Mouse (Mus musculus) bone marrow macrophage, adult 2 months (primary cell): Measurements from ENCODE around the gene Tmem50b. TPM values are rescaled to one million over a fixed set of nuclear protein-coding genes. Genes with fewer than 3 reads are reported as not detected.

Experiments used
- H3K27ac ChIP-seq: 2 replicates; pipeline ENCODE4 v1.5.1; 2012; ENCODE audit warnings: low read depth, low read length; ENCODE audit not compliant: insufficient read depth
- H3K4me1 ChIP-seq: 2 replicates; pipeline ENCODE4 v1.6.1; 2012; ENCODE audit warnings: low read length; ENCODE audit not compliant: control insufficient read depth, insufficient read depth
- H3K4me3 ChIP-seq: 2 replicates; pipeline ENCODE4 v1.5.1; 2012; ENCODE audit warnings: mild to moderate bottlenecking, low read length, moderate library complexity; ENCODE audit not compliant: insufficient read depth
- CTCF ChIP-seq: IDR thresholded peaks from 2 replicates; pipeline ENCODE4 v1.5.1; 2012; ENCODE audit warnings: low read depth, mild to moderate bottlenecking, low read length, moderate library complexity
- POLR2A ChIP-seq: IDR thresholded peaks from 2 replicates; pipeline ENCODE4 v1.6.1; 2012; ENCODE audit warnings: mild to moderate bottlenecking, low read depth, low read length, borderline replicate concordance
- polyA plus RNA-seq: library from polyadenylated mRNA; stranded (reverse); fragments of >200 nt; gene quantifications from 2 replicates; pipeline ENCODE4 v1.2.4, GENCODE M21; 2012; ENCODE audit not compliant: missing spikeins, insufficient read depth, insufficient read length

Tmem50b gene
- polyA plus RNA-seq, 1 experiment, result 80.3 TPM

- no peak for TF ChIP-seq POLR2A
- TF ChIP-seq CTCF, result no peak
- no peak overlapping the region for H3K27ac ChIP-seq
- H3K4me3 ChIP-seq, result no peak overlapping the region
- H3K4me1 ChIP-seq, result peaks cover 6% of the 10 kb centered on the region
Measured at GRCm38 (mm10) chr16:91595076-91595475, 2.5 kb downstream of the Tmem50b start.

- no peak overlapping the region for H3K4me3 ChIP-seq
- H3K27ac ChIP-seq, result no peak overlapping the region
- TF ChIP-seq CTCF, result no peak
- no peak for TF ChIP-seq POLR2A
- H3K4me1 ChIP-seq, result peaks cover 11% of the 10 kb centered on the region
Measured at GRCm38 (mm10) chr16:91593262-91593661, 4.3 kb downstream of the Tmem50b start.

GRCm38 (mm10) chr16:91592162-91592561 is 5.4 kb downstream of the Tmem50b start:
- peaks cover 13% of the 10 kb centered on the region for H3K4me1 ChIP-seq
- no peak overlapping the region for H3K27ac ChIP-seq
- H3K4me3 ChIP-seq, result no peak overlapping the region
- TF ChIP-seq POLR2A, result no peak
- no peak for TF ChIP-seq CTCF

GRCm38 (mm10) chr16:91588703-91589102 is 8.9 kb downstream of the Tmem50b start:
- Histone ChIP-seq H3K4me3 (no peak overlapping the region), H3K27ac (no peak overlapping the region), H3K4me1 (peaks cover 9% of the 10 kb centered on the region)
- TF ChIP-seq CTCF (no peak), POLR2A (no peak)

GRCm38 (mm10) chr16:91587730-91588453 is 9.7 kb downstream of the Tmem50b start:
- TF ChIP-seq CTCF (no peak), POLR2A (no peak)
- H3K4me1 ChIP-seq, result peaks cover 7% of the 10 kb centered on the region
- H3K27ac ChIP-seq, result no peak overlapping the region
- H3K4me3 ChIP-seq, result no peak overlapping the region

- TF ChIP-seq CTCF (no peak), POLR2A (no peak)
- Histone ChIP-seq H3K27ac (no peak overlapping the region), H3K4me3 (no peak overlapping the region), H3K4me1 (peaks cover 7% of the 10 kb centered on the region)
Measured at GRCm38 (mm10) chr16:91586244-91586643, 11.4 kb downstream of the Tmem50b start.

GRCm38 (mm10) chr16:91585617-91586016 is 12.0 kb downstream of the Tmem50b start:
- Histone ChIP-seq H3K27ac (no peak overlapping the region), H3K4me1 (peaks cover 7% of the 10 kb centered on the region), H3K4me3 (no peak overlapping the region)
- TF ChIP-seq POLR2A (no peak), CTCF (no peak)

GRCm38 (mm10) chr16:91582307-91582706 is 15.3 kb downstream of the Tmem50b start:
- TF ChIP-seq POLR2A, result no peak
- no peak for TF ChIP-seq CTCF
- Histone ChIP-seq H3K27ac (no peak overlapping the region), H3K4me3 (no peak overlapping the region), H3K4me1 (peaks cover 3% of the 10 kb centered on the region; the same call in 1 of the 2 replicates)

GRCm38 (mm10) chr16:91578980-91579720 is 18.4 kb downstream of the Tmem50b start:
- H3K4me1 ChIP-seq, result peaks cover 3% of the 10 kb centered on the region; the same call in 1 of the 2 replicates
- H3K27ac ChIP-seq, result no peak overlapping the region
- TF ChIP-seq CTCF (no peak), POLR2A (no peak)
- H3K4me3 ChIP-seq, result no peak overlapping the region

- H3K27ac ChIP-seq, result no peak overlapping the region
- H3K4me1 ChIP-seq, result peaks cover 5% of the 10 kb centered on the region
- H3K4me3 ChIP-seq, result no peak overlapping the region
- no peak for TF ChIP-seq POLR2A
- TF ChIP-seq CTCF, result no peak
Measured at GRCm38 (mm10) chr16:91575151-91575550, 22.4 kb downstream of the Tmem50b start.
